Mouse (Mus musculus): ENCODE measurements around the gene Hrc.
"Not testable (repeated sequence)": the region's sequence is repeated elsewhere in the genome, so short reads cannot be mapped to it uniquely, and the experiment has no call there.

The Hrc gene

GRCm38 (mm10) chr7:45333431-45333982, 1.6 kb upstream of the Hrc start, which contains the start of gene Trpm4:
Gene Trpm4 (minus strand): TSS chr7:45333780.
- DNase-seq (ENCODE audit: low spot score) = peak; percentile 79

GRCm38 (mm10) chr7:45334605-45335004, 485 bp upstream of the Hrc start:
- no peak for DNase-seq (ENCODE audit: low spot score)

- DNase-seq (ENCODE audit: low spot score) = no peak
These were observed 1.2 kb downstream of the Hrc start for GRCm38 (mm10) chr7:45336319-45336718.

- no peak for DNase-seq (ENCODE audit: low spot score)
These were observed 2.4 kb downstream of the Hrc start for GRCm38 (mm10) chr7:45337469-45337868.

GRCm38 (mm10) chr7:45338161-45338911, 3.2 kb downstream of the Hrc start:
- DNase-seq (ENCODE audit: low spot score) = no peak

GRCm38 (mm10) chr7:45339410-45340065, 4.4 kb downstream of the Hrc start:
- DNase-seq (ENCODE audit: low spot score) = no peak

- DNase-seq (ENCODE audit: low spot score) = no peak
These were observed 5.0 kb downstream of the Hrc start for GRCm38 (mm10) chr7:45340066-45340442.

GRCm38 (mm10) chr7:45340669-45341068, 5.6 kb downstream of the Hrc start:
- no peak for DNase-seq (ENCODE audit: low spot score)

GRCm38 (mm10) chr7:45341303-45341702, 6.2 kb downstream of the Hrc start:
- DNase-seq (ENCODE audit: low spot score) = no peak

- no peak for DNase-seq (ENCODE audit: low spot score)
These were observed 7.0 kb downstream of the Hrc start for GRCm38 (mm10) chr7:45342081-45342480.

GRCm38 (mm10) chr7:45343543-45343942, 8.5 kb downstream of the Hrc start:
- no peak for DNase-seq (ENCODE audit: low spot score)

GRCm38 (mm10) chr7:45346905-45347304, 11.8 kb downstream of the Hrc start:
- no peak for DNase-seq (ENCODE audit: low spot score)

- no peak for DNase-seq (ENCODE audit: low spot score)
These were observed 18.0 kb downstream of the Hrc start for GRCm38 (mm10) chr7:45353041-45353440.

GRCm38 (mm10) chr7:45355318-45356020, 20.4 kb downstream of the Hrc start:
- DNase-seq (ENCODE audit: low spot score) = no peak

GRCm38 (mm10) chr7:45356087-45356486, 21.0 kb downstream of the Hrc start:
- DNase-seq (ENCODE audit: low spot score) = no peak

- DNase-seq (ENCODE audit: low spot score) = not testable (repeated sequence)
These were observed 24.0 kb downstream of the Hrc start for GRCm38 (mm10) chr7:45359081-45359480.

- no peak for DNase-seq (ENCODE audit: low spot score)
These were observed 25.5 kb downstream of the Hrc start for GRCm38 (mm10) chr7:45360404-45361125.

GRCm38 (mm10) chr7:45361243-45361804, 26.2 kb downstream of the Hrc start:
- DNase-seq (ENCODE audit: low spot score) = no peak

- no peak for DNase-seq (ENCODE audit: low spot score)
These were observed 27.7 kb downstream of the Hrc start for GRCm38 (mm10) chr7:45362801-45363200.

- DNase-seq (ENCODE audit: low spot score) = no peak
These were observed 28.9 kb downstream of the Hrc start for GRCm38 (mm10) chr7:45363983-45364382.

Data from urinary bladder, postnatal 10 days (tissue).